Mouse (Mus musculus): ENCODE data around the gene Pycr1. TPM values are rescaled to one million over a fixed set of nuclear protein-coding genes. Genes with fewer than 3 reads are reported as not detected.

Pycr1 gene
- polyA plus RNA-seq, 1 experiment from 2014 or later: 45.6 TPM

GRCm38 (mm10) chr11:120622805-120623204, 20.8 kb downstream of the Pycr1 start:
- no peak for ATAC-seq (ENCODE audit: low FRiP score, low read depth)
- Histone ChIP-seq H3K27ac (no peak overlapping the region), H3K4me1 (peaks cover 20% of the 10 kb centered on the region), H3K36me3 (peaks cover 62% of the 10 kb centered on the region), H3K9ac (no peak overlapping the region), H3K4me3 (peak overlapping the region; percentile 3; the same call in 1 of the 2 replicates), H3K9me3 (no peaks in the 10 kb centered on the region), H3K4me2 (replicated peaks) (no peak overlapping the region), H3K27me3 (no peaks in the 10 kb centered on the region)
- WGBS: 88% methylated on average over 6 of the region's 6 CpGs

DNA sequence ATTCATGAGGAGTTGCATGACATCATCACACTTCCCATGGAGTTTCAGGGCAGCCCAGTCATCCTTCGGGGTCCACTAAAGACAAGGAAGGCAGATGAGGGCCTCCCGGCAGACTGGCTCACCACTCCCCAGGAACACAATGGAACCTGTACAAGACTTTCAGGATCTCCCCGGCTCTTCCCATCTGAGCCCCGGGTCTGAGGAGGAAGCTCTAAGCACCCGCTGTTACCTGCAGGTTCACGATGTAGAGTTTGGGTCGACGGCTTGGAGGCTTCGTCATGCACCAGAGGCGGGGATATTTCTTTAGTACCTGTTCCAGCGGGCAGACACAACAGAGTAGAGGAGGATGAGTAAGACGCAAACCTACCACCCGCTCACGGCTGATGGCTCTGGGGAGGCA, 23.4 kb downstream of the Pycr1 start:
- 94% methylated on average over 14 of the region's 14 CpGs for WGBS
- no peak overlapping the region for H3K4me3 ChIP-seq
- H3K4me1 ChIP-seq: peaks cover 28% of the 10 kb centered on the region
- no peak overlapping the region for H3K4me2 ChIP-seq (replicated peaks)
- H3K27ac ChIP-seq: no peak overlapping the region
- no peaks in the 10 kb centered on the region for H3K9me3 ChIP-seq
- ATAC-seq (ENCODE audit: low FRiP score, low read depth): no peak
- H3K27me3 ChIP-seq: no peaks in the 10 kb centered on the region
- peaks cover 56% of the 10 kb centered on the region for H3K36me3 ChIP-seq
- H3K9ac ChIP-seq: no peak overlapping the region

- no peak for ATAC-seq (ENCODE audit: low FRiP score, low read depth)
- Histone ChIP-seq H3K27ac (no peak overlapping the region), H3K4me3 (peak overlapping the region; percentile 82; the same call in 1 of the 2 replicates), H3K27me3 (no peaks in the 10 kb centered on the region), H3K36me3 (peaks cover 65% of the 10 kb centered on the region), H3K4me2 (replicated peaks) (no peak overlapping the region), H3K4me1 (peaks cover 21% of the 10 kb centered on the region), H3K9ac (no peak overlapping the region), H3K9me3 (no peaks in the 10 kb centered on the region)
- WGBS: 95% methylated on average over 25 of the region's 25 CpGs
These were observed 24.7 kb downstream of the Pycr1 start for GRCm38 (mm10) chr11:120618619-120619535.

DNA sequence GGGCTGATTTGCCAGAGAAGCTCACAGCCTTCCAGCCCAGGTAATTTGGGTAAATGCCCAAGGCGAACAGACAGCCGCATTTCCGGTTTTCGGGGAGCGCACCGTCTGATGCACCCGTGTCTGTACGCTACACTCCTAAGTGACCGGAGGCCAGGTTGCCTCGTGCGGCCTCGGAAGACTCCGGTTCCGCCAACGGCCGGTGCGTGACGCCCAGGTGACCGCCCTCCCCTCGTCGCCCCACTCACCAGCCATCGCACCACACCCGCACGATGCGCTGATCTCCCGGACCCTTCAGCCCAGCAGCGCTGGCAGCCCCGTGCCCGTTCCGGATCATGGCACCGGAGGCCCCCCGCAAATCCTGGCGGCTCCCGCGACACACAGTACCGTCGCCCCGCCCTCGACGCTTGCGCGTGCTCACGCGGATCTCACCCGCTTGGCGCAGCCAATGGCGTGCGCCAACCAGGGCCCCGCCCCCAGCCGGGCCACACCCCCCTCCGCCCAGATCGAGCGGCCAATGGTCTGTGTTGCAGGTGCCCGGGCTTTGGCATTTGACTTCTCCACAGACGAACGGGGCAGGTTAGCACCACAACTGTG, 26.0 kb downstream of the Pycr1 start, which contains the start of gene Pcyt2:
Pcyt2 (minus strand) TSS at position 418 of the 594 bp plus-strand sequence.
- Histone ChIP-seq H3K4me3 (peak within 1 kb of the TSS; percentile 82), H3K9me3 (no peaks in the 10 kb centered on the region), H3K36me3 (peaks cover 73% of the 10 kb centered on the region), H3K4me2 (replicated peaks) (peak within 1 kb of the TSS; percentile 91), H3K9ac (peak within 1 kb of the TSS; percentile 84), H3K27me3 (no peaks in the 10 kb centered on the region), H3K27ac (peak within 1 kb of the TSS; percentile 33; the same call in 1 of the 2 replicates), H3K4me1 (peaks cover 18% of the 10 kb centered on the region)
- WGBS: 0% methylated on average over 56 of the region's 56 CpGs
- ATAC-seq (ENCODE audit: low FRiP score, low read depth): peak; percentile 92

DNA sequence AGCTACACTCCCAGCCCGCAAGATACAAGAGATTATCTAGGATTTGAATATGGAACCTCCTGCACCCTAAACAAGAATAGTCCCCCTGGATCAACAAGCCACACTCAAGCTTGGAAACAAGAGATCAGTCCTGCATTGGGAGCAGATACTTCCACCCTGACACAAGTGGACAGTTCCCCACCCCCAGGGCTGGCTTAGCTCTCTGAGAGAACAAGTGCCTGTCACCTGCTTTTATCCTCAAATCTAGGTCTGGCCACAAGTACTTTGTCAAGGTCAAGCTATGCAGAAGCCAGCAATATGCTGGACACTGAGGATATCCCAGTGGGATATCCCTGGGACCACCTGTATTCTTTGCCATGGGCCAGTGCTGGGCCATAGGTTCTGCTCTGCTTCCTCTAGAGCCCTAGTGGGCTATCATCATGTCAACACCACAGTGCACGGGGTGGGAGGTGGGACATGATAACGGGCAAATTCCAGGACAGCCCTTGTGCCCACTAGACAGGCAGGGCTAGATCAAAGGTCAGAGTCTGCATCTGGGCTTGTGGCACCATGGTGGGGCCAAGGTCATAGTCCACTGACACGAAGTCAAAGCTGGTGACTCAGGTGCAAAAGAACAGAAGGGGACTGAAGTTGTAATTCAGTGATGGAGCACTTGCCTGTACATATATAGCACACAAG, 26.8 kb downstream of the Pycr1 start:
- peaks cover 73% of the 10 kb centered on the region for H3K36me3 ChIP-seq
- H3K9me3 ChIP-seq: no peaks in the 10 kb centered on the region
- WGBS: 52% methylated on average over 4 of the region's 4 CpGs
- no peak overlapping the region for H3K27ac ChIP-seq
- H3K4me3 ChIP-seq: peak overlapping the region; percentile 82
- H3K27me3 ChIP-seq: no peaks in the 10 kb centered on the region
- ATAC-seq (ENCODE audit: low FRiP score, low read depth): no peak
- H3K9ac ChIP-seq: peak overlapping the region; percentile 84
- H3K4me1 ChIP-seq: peaks cover 18% of the 10 kb centered on the region
- peak overlapping the region; percentile 91 for H3K4me2 ChIP-seq (replicated peaks)

- ATAC-seq (ENCODE audit: low FRiP score, low read depth): no peak
- Histone ChIP-seq H3K4me3 (no peak overlapping the region), H3K9ac (no peak overlapping the region), H3K27me3 (no peaks in the 10 kb centered on the region), H3K4me2 (replicated peaks) (no peak overlapping the region), H3K9me3 (no peaks in the 10 kb centered on the region), H3K36me3 (peaks cover 74% of the 10 kb centered on the region), H3K4me1 (peaks cover 18% of the 10 kb centered on the region), H3K27ac (no peak overlapping the region)
- 94% methylated on average over 11 of the region's 11 CpGs for WGBS
These were observed 27.9 kb downstream of the Pycr1 start for GRCm38 (mm10) chr11:120615606-120616203.

DNA sequence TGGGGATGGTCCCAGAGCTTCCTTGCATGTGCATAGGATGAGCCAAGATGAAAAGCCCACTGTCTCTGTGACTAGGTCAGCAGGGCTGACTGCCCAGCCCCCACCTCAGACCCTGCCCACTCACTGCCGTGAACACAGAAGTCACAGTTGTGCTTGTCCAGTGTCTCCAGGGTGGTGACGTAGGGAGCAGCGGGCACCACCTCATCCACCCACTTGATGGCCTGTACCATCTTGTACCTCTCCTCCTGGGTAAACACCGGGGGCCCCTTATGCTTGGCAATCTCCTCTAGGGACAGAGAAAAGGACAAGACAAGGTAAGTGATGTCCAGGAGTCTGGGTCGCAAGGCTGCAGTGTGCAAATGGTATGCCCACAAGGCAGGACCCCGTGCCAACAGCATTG, 28.4 kb downstream of the Pycr1 start:
- Histone ChIP-seq H3K4me1 (peaks cover 18% of the 10 kb centered on the region), H3K4me2 (replicated peaks) (no peak overlapping the region), H3K27me3 (no peaks in the 10 kb centered on the region), H3K27ac (no peak overlapping the region), H3K9me3 (no peaks in the 10 kb centered on the region), H3K36me3 (peaks cover 74% of the 10 kb centered on the region), H3K9ac (no peak overlapping the region), H3K4me3 (no peak overlapping the region)
- ATAC-seq (ENCODE audit: low FRiP score, low read depth): no peak
- 94% methylated on average over 6 of the region's 6 CpGs for WGBS

- Histone ChIP-seq H3K36me3 (peaks cover 73% of the 10 kb centered on the region), H3K9me3 (no peaks in the 10 kb centered on the region), H3K27ac (no peak overlapping the region), H3K9ac (no peak overlapping the region), H3K27me3 (peaks cover 9% of the 10 kb centered on the region), H3K4me2 (replicated peaks) (no peak overlapping the region), H3K4me1 (peaks cover 23% of the 10 kb centered on the region), H3K4me3 (no peak overlapping the region)
- 77% methylated on average over 8 of the region's 8 CpGs for WGBS
- ATAC-seq (ENCODE audit: low FRiP score, low read depth): no peak
These were observed 29.6 kb downstream of the Pycr1 start for GRCm38 (mm10) chr11:120613976-120614375.

DNA sequence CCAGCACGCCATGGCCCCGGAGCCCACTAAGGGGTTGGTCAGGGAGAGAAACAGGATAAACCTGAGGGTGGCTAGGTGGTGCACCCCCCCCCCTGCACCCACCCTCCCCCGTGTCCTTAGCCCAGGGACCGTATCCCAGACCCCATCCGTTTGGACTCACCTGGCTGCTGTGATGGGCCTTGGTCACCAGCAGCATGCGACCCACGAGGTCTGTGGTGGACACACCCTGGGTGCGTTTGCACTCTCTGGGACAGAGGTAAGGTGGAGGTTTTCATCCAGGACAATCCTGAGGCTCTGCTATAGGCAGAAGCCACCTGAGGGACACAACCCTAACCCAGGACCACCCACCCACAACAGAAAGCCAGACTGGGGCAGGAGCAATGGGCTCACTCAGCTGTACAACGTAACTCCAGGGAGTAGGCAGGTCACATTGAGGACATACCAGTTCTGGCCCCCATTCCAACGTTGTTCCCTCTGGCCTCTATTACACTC, 30.0 kb downstream of the Pycr1 start:
- no peak for ATAC-seq (ENCODE audit: low FRiP score, low read depth)
- no peak overlapping the region for H3K27ac ChIP-seq
- no peak overlapping the region for H3K9ac ChIP-seq
- H3K27me3 ChIP-seq: peaks cover 14% of the 10 kb centered on the region
- no peak overlapping the region for H3K4me2 ChIP-seq (replicated peaks)
- WGBS: 90% methylated on average over 10 of the region's 10 CpGs
- H3K36me3 ChIP-seq: peaks cover 69% of the 10 kb centered on the region
- no peaks in the 10 kb centered on the region for H3K9me3 ChIP-seq
- H3K4me3 ChIP-seq: no peak overlapping the region
- H3K4me1 ChIP-seq: peaks cover 27% of the 10 kb centered on the region

DNA sequence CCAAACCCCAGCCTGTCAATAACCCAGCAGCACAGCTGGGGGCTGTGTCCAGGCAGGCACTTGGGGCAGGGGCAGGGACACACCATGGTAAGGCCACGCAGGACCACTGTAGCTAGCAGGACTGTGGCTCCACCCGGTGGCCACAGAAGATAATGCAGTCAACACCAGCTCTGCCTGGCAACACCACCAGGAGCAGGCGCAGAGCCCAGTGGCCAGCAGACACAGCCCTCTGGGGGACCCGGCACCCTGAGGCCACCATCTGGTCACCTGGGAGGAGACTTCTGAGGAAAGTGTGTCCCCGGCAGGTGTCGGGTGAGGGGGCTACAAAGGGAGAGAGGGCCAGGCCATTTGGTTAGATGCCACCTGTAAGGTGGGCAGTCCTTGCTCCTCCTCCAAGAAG, 30.8 kb downstream of the Pycr1 start:
- no peak for ATAC-seq (ENCODE audit: low FRiP score, low read depth)
- H3K9ac ChIP-seq: no peak overlapping the region
- H3K36me3 ChIP-seq: peaks cover 63% of the 10 kb centered on the region
- no peak overlapping the region for H3K4me2 ChIP-seq (replicated peaks)
- H3K27ac ChIP-seq: no peak overlapping the region
- H3K9me3 ChIP-seq: no peaks in the 10 kb centered on the region
- H3K4me3 ChIP-seq: no peak overlapping the region
- H3K27me3 ChIP-seq: peaks cover 18% of the 10 kb centered on the region
- WGBS: 37% methylated on average over 6 of the region's 6 CpGs
- H3K4me1 ChIP-seq: peaks cover 33% of the 10 kb centered on the region

DNA sequence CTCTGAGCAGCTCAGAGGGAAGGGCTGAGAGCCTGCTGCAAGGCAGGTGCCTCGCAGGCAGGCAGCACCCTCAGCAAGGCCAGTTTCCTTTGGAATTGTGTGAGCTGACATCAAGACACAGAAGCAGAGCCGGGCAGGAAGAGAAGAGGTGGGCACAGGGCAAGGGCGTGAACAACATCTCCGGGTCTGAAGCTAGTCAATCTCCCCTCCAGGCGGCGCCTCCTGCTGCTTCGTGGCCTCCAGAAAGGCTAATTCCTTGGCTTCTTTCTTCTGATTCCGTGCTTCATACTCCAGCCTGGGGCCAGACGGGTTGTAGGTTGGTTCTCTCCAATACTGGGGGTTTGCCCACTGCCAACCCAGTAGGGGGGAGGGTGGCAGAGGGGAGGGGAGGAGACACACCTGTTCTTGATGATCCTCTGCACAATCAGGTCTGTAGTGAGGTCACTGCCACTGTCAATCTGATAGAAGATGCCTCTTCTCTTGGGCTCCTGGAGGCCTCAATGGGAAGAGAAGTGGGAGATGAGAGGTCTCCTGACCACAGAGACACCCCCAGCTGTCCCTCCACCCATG, 33.0 kb downstream of the Pycr1 start:
- peaks cover 20% of the 10 kb centered on the region for H3K4me1 ChIP-seq
- H3K4me2 ChIP-seq (replicated peaks): no peak overlapping the region
- peaks cover 25% of the 10 kb centered on the region for H3K27me3 ChIP-seq
- H3K27ac ChIP-seq: no peak overlapping the region
- H3K36me3 ChIP-seq: peaks cover 75% of the 10 kb centered on the region
- 86% methylated on average over 9 of the region's 9 CpGs for WGBS
- H3K4me3 ChIP-seq: no peak overlapping the region
- no peaks in the 10 kb centered on the region for H3K9me3 ChIP-seq
- no peak for ATAC-seq (ENCODE audit: low FRiP score, low read depth)
- H3K9ac ChIP-seq: no peak overlapping the region

Measured in limb, embryonic 13.5 days (tissue).